Mouse (Mus musculus) limb, embryonic 14.5 days (tissue): ENCODE data around the gene Babam2. TPM values are rescaled to one million over a fixed set of nuclear protein-coding genes. Genes with fewer than 3 reads are reported as not detected.

ENCODE experiments used
- ATAC-seq: fragments of 200-750 bp; cut with Nextera tagmentation; 2 replicates; pipeline ENCODE4 v1.8.0; 2017; ENCODE audit warnings: low read depth, moderate number of reproducible peaks, moderate TSS enrichment; ENCODE audit not compliant: low FRiP score
- DNase-seq: peaks from one replicate; pipeline ENCODE4 v3.0.0-alpha.2; 2015; ENCODE audit warnings: low spot score
- H3K27ac ChIP-seq: fragments of 300-500 bp; sonication (generic); replicated peaks from 2 replicates; pipeline ENCODE4 v1.5.1; 2014; ENCODE audit warnings: low read depth, mild to moderate bottlenecking, low read length, moderate library complexity, mixed read lengths
- H3K27me3 ChIP-seq: fragments of 300-500 bp; sonication (generic); 2 replicates; pipeline ENCODE4 v1.6.1; 2014; ENCODE audit warnings: low read length, mixed read lengths; ENCODE audit not compliant: control insufficient read depth, insufficient read depth
- H3K36me3 ChIP-seq: fragments of 300-500 bp; sonication (generic); 2 replicates; pipeline ENCODE4 v1.6.1; 2014; ENCODE audit warnings: mild to moderate bottlenecking, low read length, moderate library complexity, mixed read lengths; ENCODE audit not compliant: control insufficient read depth, insufficient read depth
- H3K4me1 ChIP-seq: fragments of 300-500 bp; sonication (generic); 2 replicates; pipeline ENCODE4 v1.6.1; 2014; ENCODE audit warnings: antibody characterized with exemption, low read length, mixed read lengths; ENCODE audit not compliant: control insufficient read depth, insufficient read depth
- H3K4me2 ChIP-seq: fragments of 300-500 bp; sonication (generic); replicated peaks from 2 replicates; pipeline ENCODE4 v1.6.1; 2014; ENCODE audit warnings: low read depth, mild to moderate bottlenecking, low read length, moderate library complexity; ENCODE audit not compliant: severe bottlenecking
- H3K4me3 ChIP-seq: fragments of 300-500 bp; sonication (generic); replicated peaks from 2 replicates; pipeline ENCODE4 v1.5.1; 2014; ENCODE audit warnings: low read length
- H3K9ac ChIP-seq: fragments of 300-500 bp; sonication (generic); 2 replicates; pipeline ENCODE4 v1.6.1; 2014; ENCODE audit warnings: mild to moderate bottlenecking, low read depth, low read length, moderate library complexity; ENCODE audit not compliant: severe bottlenecking
- H3K9me3 ChIP-seq: fragments of 300-500 bp; sonication (generic); 2 replicates; pipeline ENCODE4 v1.6.1; 2016; ENCODE audit warnings: low read length; ENCODE audit not compliant: control insufficient read depth
- POLR2A ChIP-seq: fragments of 200-500 bp; IDR thresholded peaks from 2 replicates; pipeline ENCODE4 v1.8.0; 2012; ENCODE audit warnings: inconsistent platforms, mild to moderate bottlenecking, moderate library complexity, borderline replicate concordance; ENCODE audit not compliant: insufficient read depth, insufficient read length; ENCODE audit errors: extremely low read depth
- WGBS: fragments of 180-500 bp; shearing (Covaris S2); extraction: QIAGEN DNeasy Blood & Tissue Kit; methylation state at CpG from one replicate; pipeline ENCODE4 v1.1.7; 2014; 5-methylcytosine and 5-hydroxymethylcytosine counted together
- polyA plus RNA-seq, 2 experiments: library from polyadenylated mRNA; depleted of rRNA in 1 of 2; stranded (reverse) in 1 of 2; unstranded in 1 of 2; fragments of >200 nt; fragmentation: Nextera tagmentation in 1 of 2; extraction: Ambion mirVana in 1 of 2; gene quantifications; 2 replicates each; pipeline versions ENCODE4 v1.2.1 to v1.2.3; 2012 to 2014

The Babam2 gene
- polyA plus RNA-seq, 2 experiments, result 23.4 to 35.8 TPM

DNA sequence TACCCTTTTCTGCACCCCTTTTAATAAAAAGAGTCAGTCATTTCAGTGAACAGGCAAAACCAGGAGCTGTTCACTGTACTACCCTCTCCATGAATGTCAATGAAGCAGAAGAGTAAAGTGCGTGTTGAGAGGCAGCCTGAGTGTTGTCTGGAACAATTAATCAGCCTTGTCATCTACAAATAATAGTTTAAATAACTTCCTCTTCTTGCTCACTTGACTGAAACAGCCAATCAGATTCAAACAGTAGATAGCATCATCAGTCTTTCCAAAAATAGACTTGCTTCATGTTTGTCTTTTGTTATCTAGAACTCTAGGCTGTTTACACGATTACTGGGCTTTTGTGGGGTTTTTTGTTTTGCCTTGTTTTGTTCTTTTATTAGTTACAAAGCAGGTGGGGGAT lies 263.9 kb downstream of the Babam2 start:
- Histone ChIP-seq H3K27me3 (no peaks in the 10 kb centered on the region), H3K27ac (no peak overlapping the region), H3K4me1 (no peaks in the 10 kb centered on the region), H3K9me3 (no peaks in the 10 kb centered on the region), H3K4me2 (no peak overlapping the region), H3K36me3 (no peaks in the 10 kb centered on the region), H3K9ac (no peak overlapping the region), H3K4me3 (no peak overlapping the region)
- ATAC-seq (no peak), DNase-seq (no peak)
- TF ChIP-seq POLR2A, result no peak
- 68% methylated on average over 2 of the region's 2 CpGs for WGBS

GRCm38 (mm10) chr5:31962346-31962745 lies 264.9 kb downstream of the Babam2 start:
- Histone ChIP-seq H3K36me3 (no peaks in the 10 kb centered on the region), H3K9me3 (no peaks in the 10 kb centered on the region), H3K27ac (no peak overlapping the region), H3K4me3 (no peak overlapping the region), H3K4me2 (no peak overlapping the region), H3K27me3 (no peaks in the 10 kb centered on the region), H3K9ac (no peak overlapping the region), H3K4me1 (no peaks in the 10 kb centered on the region)
- no peak for TF ChIP-seq POLR2A
- 61% methylated on average over 3 of the region's 3 CpGs for WGBS
- no peak for DNase-seq
- ATAC-seq, result no peak

DNA sequence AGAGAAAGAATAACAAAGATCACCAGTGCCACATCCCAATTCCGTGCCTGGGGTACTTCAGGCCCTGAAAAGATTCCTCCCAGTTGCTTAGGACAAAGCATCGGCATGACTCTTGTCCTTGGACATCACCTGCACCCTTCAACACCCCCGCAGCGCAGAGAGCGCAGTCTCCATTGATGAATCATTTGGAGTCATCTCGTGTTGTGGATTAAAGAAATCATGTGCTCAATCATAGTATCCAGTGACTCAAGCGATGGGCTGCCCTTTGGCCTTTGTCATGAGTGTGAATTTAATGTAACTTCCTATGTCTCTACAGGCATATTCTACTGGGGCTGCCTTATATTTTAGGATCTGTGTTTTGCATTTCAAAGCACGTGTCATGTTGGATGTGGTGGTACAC lies 265.9 kb downstream of the Babam2 start:
- H3K4me1 ChIP-seq, result no peaks in the 10 kb centered on the region
- TF ChIP-seq POLR2A, result no peak
- DNase-seq (no peak), ATAC-seq (no peak)
- H3K36me3 ChIP-seq, result no peaks in the 10 kb centered on the region
- H3K27ac ChIP-seq, result no peak overlapping the region
- H3K9me3 ChIP-seq, result no peaks in the 10 kb centered on the region
- H3K4me3 ChIP-seq, result no peak overlapping the region
- no peak overlapping the region for H3K9ac ChIP-seq
- no peak overlapping the region for H3K4me2 ChIP-seq
- WGBS, result 91% methylated on average over 8 of the region's 8 CpGs
- no peaks in the 10 kb centered on the region for H3K27me3 ChIP-seq

GRCm38 (mm10) chr5:31963851-31964250 lies 266.4 kb downstream of the Babam2 start:
- no peak for ATAC-seq
- Histone ChIP-seq H3K9ac (no peak overlapping the region), H3K9me3 (no peaks in the 10 kb centered on the region), H3K27me3 (no peaks in the 10 kb centered on the region), H3K36me3 (no peaks in the 10 kb centered on the region), H3K4me3 (no peak overlapping the region), H3K4me1 (no peaks in the 10 kb centered on the region), H3K27ac (no peak overlapping the region), H3K4me2 (no peak overlapping the region)
- WGBS, result 94% methylated on average over 2 of the region's 2 CpGs
- TF ChIP-seq POLR2A, result no peak
- DNase-seq, result no peak

- Histone ChIP-seq H3K9me3 (no peaks in the 10 kb centered on the region), H3K4me1 (no peaks in the 10 kb centered on the region), H3K27me3 (no peaks in the 10 kb centered on the region), H3K27ac (no peak overlapping the region), H3K9ac (no peak overlapping the region), H3K4me2 (no peak overlapping the region), H3K36me3 (no peaks in the 10 kb centered on the region), H3K4me3 (no peak overlapping the region)
- ATAC-seq, result no peak
- DNase-seq, result no peak
- no peak for TF ChIP-seq POLR2A
- 71% methylated on average over 5 of the region's 5 CpGs for WGBS
These were observed 269.3 kb downstream of the Babam2 start for GRCm38 (mm10) chr5:31966741-31967140.

GRCm38 (mm10) chr5:31967526-31967925 lies 270.0 kb downstream of the Babam2 start:
- Histone ChIP-seq H3K9me3 (no peaks in the 10 kb centered on the region), H3K27ac (no peak overlapping the region), H3K4me1 (no peaks in the 10 kb centered on the region), H3K27me3 (no peaks in the 10 kb centered on the region), H3K4me2 (no peak overlapping the region), H3K4me3 (no peak overlapping the region), H3K9ac (no peak overlapping the region), H3K36me3 (no peaks in the 10 kb centered on the region)
- 70% methylated on average over 4 of the region's 4 CpGs for WGBS
- no peak for DNase-seq
- TF ChIP-seq POLR2A, result no peak
- ATAC-seq, result no peak
